Mouse (Mus musculus) mouse trophoblast stem cell (cell line): ENCODE measurements at regions not wholly inside any gene's neighbourhood (a gene's known extent, or its start where the extent isn't known, plus 50 kb on each side); places are given as distances from the start of the nearest gene placed in this dataset.
"Not testable (repeated sequence)": the region's sequence is repeated elsewhere in the genome, so short reads cannot be mapped to it uniquely, and the experiment has no call there.

Source experiments
- in situ Hi-C, 2 experiments: fragments of 300-500 bp; cut with MseI, MboI; formaldehyde crosslinking; loops; 2 replicates in 1 of 2; 3 replicates in 1 of 2; pipeline ENCODE4 v1.15.1; 2025

DNA sequence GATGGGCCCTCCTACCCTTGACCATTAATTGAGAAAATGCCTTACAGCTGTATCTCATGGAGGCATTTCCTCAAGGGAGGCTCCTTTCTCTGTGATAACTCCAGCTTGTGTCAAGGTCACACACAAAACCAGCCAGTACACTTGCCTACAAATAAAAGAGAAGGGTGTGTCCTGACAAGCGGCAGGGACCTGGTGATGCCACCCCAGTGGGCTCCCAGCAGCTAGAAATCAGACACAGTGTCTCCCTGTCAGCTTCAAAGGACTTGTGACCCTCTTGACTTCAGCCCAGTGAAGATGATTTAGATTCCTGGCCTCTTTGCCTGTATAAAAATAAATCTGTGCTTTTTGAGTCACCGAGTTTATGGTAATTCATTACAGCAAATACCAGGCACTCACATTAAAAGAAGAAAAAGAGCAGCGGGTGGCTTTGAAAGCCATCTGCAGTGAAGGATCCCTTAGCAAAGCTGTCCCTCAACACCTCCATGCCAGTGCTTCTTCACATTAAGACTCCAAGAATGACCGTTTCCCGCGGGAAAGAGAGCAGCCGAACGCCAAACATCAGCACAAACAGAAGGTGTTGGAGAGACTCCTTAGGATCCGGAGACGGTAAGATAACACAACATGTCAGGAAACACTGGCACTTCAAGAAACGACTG lies 273.5 kb downstream of the Gxylt1 start:
- in situ Hi-C loops = loop anchor here (10.0 kb wide), 1 partner anchor 213 kb away; no protein-coding TSS in a partner anchor

DNA sequence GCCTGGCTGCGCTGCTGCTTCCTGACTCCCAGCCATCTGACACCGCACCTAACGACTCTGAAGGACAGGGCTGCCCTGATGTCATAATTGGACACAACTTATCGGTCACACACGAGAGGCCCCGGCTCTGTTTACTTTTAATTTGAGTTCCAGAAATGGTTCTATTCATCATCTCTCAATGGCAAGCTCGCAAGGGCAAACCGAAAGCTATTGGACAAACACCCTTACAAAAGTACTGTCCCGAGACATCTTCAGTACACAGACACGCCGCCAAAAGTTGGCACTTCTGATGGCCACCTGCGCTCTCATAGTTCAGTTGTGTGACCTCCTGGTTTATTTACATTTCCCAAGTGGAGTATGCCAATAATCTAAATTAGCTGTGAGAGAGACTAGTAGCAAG lies 274.9 kb downstream of the Gxylt1 start:
- in situ Hi-C loops = loop anchor here (10.0 kb wide), 1 partner anchor 215 kb away; no protein-coding TSS in a partner anchor

DNA sequence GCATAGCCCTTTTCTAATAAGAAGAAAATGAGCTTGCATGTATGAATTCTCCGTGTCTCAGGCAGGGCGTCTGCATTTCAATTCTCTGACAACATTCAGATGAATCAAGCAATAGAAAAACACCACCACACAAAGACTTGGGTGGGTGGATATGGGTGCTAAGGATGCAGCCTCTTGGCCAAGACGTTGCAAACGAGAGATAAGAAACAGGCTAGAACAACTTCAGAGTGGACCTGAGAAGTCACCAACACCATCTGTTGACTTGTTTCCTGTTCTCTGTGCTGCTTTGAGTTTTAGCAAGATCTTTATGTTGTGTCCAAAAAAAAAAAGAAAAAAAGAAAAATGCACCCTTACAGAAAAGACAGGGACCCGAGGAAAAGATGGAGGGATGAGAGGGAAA lies 277.0 kb downstream of the Gxylt1 start:
- in situ Hi-C loops = no loop called here

DNA sequence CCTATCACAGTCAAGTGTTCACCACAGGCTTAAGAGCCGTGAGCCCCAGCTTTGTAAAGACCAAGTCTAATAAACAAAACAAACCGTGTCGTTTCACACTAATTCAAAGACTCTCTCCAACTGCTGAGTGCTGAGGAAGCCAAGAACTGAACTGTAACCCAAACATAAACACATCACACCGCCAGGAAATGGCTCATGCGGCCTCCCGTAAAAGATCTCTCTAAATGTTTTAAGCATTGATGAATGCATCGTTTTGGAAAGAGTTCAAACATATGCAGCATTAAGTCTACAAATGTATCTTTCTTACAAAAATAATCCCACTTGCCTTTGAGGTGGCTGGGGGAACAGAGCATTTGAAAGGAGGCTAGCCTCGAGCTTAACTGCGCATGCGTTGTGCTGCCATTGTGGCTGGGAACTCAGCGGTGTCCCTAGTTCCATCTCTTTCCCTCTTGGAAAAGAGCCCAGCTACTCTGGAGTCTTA lies 280.7 kb downstream of the Gxylt1 start:
- in situ Hi-C loops = no loop called here

DNA sequence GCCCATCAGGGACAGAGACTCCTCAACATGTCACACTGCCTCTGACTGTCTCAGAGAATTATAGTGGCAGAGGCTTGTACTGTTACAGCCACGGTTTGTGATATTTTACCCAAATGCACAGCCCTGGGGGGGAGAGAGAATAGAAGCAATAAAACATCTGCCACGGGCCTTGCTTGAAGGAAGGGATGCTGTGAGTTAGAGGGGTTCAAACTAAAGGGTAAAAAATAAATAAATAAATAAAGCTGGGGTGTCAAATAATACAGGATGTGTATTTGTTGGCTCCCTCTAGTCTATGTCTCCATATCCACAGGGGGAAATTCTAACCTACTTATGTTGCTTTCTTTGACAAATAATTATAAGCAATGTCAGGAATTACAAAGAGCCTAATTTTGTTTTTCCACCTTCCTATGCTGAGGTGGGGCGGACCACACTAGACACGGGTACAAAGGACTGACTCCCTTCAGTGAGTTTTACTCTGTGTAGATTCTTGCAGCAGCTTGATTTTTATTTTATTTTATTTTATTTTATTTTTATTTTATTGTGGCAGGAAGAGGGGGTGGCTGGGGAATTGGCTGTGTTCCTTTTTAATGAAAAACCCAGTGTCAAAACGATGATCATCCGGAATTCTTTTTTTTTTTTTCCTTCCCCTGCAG lies 281.3 kb downstream of the Gxylt1 start:
- in situ Hi-C loops = no loop called here

DNA sequence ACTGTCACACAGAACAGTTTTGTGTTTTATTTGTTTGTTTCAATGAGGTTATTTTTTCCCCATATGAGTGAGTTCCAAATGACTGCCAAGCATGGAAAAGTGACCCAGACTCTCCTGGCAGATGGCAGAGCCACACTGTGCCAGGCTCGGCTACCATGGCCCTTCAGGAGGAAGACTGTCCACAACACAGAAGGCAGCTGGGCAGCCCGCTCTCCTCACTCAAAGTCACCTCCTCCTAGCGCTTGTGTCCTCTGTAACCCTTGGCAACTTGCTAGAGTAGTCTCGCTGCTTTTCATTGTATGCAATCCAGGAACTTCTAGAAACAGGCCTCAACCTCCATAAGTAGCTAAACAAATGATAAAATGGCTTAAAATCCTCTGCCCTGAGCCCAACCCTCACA lies 299.2 kb downstream of the Gxylt1 start:
- in situ Hi-C loops = no loop called here

DNA sequence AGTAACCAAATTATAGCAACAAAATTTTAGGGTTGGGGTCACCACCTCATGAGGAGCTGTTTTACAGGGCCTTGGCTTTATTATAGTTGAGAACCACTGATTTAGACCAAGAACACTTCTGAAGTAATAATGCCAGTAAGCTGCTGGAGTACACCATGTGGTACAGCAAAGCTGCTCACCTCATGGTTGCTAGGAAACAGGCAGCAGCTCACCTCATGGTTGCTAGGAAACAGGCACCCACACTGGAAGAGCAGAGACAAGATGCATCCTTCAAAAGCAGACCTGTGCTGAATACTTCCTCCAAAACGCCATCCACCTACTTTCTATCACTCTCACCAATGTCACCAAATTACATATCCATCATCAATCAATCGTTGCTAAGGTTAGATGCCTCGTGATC lies 300.0 kb downstream of the Gxylt1 start:
- in situ Hi-C loops = no loop called here

DNA sequence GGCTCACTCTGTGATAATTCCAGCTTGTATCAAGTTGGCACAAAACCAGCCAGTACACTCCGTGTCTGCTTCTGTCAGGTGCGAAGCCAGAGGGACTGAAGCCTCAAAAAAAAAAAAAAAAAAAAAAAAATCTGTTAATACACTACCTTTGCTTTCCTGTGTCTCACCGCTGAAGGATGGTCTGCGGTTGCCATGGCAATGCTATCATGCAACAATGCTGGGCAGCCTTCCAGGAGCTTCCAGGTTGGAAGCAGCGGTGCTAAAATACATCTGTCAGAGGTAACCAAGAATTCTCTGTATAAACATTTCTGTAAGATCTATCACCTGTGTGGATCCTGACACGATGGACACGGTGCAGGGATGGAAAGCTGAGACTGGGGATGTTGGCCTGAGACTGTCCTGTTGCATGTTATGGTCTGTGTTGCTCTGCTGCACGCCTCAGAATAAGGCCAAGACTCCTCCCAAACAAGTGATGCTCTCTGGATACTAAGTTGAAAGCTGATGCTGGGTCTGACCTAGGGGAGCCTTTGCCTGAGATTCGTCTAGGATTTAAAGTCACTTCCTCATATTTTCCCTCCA lies 301.2 kb downstream of the Gxylt1 start:
- in situ Hi-C loops = no loop called here

DNA sequence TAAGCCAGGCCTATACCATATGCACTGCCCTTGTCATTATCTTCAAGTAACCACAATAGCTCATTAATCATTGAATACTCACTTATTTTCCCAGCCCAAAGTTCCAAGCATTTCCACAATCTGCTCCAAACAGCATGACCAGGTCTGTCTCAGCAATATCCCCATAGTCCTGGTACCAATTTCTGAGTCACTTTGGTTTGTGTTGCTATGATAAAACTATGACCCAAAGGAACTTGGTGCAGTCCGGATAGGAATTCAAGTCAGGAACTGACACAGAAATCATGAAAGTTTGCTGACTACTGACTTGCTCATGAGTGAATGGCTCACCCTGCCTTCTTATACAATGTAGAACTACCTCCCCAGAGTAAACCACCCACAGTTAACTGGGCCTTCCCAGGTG lies 309.4 kb downstream of the Gxylt1 start:
- in situ Hi-C loops = no loop called here

DNA sequence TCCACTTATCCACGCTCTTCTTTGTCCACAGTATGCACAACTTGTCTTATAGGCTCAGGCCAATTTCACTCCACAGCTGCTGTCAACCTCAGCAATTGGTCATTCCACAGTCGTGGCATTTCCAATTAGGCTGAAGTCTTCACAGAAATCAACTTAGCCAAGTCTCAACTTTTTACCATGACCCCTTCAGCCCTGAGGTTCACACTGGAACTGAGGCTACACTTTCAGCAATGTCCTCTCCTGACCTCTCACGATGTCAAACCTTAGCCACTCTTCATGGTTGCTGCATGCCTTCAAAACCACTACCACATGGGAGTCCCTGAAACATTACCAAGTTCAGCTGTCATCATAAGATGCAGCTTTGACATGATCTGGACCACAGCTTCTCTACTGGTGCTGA lies 310.1 kb downstream of the Gxylt1 start:
- in situ Hi-C loops = no loop called here

DNA sequence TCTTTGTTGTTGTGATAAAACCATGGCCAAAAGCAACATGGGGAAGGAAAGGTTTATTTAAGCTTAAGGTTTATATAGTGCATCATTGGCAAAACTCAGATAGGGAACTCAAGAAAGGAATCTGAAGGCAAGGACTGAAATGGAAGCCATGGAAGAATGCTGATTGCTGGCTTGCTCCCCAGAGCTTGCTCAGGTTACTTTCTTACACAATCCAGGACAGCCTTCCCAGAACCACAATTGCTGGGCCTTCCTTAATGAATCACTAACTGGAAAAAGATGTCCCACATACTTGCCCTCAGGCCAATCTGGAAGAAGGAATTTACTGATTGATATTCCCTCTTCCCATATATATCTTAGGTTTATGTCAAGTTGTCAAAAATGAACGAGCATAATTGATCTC lies 310.8 kb downstream of the Gxylt1 start:
- in situ Hi-C loops = no loop called here

DNA sequence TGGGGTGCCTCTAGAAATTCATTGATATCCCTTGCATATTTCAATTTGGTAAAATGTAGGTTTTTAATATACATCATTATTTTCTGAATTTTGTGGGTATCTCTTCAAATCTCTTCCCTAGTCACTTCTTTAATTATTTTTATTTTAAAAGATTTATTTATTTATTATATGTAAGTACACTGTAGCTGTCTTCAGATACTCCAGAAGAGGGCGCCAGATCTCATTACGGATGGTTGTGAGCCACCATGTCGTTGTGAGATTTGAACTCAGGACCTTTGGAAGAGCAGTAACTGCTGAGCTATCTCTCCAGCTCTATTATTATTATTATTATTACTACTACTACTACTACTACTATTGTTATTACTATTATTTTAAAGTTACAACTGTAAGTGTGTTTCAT lies 324.1 kb downstream of the Gxylt1 start:
- in situ Hi-C loops = not testable (repeated sequence)

DNA sequence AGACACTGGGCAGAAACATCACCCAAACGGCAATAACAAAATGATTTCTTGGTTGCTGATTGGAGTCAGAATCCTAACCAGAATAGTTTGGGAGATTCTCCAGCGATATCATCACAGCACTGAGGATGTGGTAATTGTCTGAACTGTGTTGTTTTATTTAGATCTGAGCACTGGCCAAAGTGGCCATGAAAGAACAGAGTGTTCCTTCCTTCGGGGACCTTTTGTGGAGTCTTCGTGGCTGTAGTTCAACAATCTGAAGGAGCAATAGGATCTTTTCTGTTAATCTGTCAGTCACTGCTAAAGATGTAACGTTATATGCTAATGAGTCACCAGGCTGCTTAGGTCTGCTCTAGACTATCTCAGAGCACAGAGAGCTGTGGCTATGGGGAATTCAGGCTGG lies 328.8 kb downstream of the Gxylt1 start:
- in situ Hi-C loops = no loop called here

DNA sequence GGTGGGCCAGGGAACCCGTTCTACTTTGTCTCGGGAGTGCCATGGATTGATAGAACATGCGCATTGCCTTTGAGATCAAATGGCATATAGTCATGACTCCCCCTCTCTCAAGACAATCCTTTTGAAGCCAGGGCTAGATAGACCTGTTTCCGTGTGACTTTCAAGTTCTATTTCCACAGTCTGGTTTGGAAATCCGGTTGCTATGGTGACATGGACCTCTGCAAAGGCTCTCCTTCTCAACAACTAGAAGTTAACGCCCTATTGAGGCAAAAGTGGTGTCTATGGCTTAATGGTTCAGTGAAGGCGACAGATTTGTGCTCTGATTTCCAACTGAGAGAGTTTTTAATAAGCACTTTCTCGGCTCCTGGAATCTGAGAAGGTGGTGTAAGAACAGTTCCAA lies 371.2 kb downstream of the Gxylt1 start:
- in situ Hi-C loops = no loop called here

DNA sequence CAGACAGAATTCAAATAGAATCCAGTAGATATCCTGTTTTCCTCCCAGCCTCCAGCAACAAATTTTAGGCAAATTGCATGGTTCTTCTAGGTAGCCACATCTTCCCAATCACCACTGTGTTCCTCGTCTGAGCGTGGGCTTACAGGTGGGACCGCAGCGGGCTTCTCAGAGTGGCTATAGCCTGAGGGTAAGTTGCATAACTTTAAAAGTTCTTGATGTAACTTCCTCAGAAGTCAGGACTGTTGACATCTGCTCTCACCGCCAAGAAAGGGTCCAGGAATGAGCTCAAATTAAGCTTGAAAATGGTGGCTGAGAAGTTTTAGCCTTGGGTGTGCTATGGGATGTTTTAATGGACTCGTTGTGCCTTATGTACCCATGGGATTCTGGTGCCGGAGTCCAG lies 377.7 kb downstream of the Gxylt1 start:
- in situ Hi-C loops = no loop called here

DNA sequence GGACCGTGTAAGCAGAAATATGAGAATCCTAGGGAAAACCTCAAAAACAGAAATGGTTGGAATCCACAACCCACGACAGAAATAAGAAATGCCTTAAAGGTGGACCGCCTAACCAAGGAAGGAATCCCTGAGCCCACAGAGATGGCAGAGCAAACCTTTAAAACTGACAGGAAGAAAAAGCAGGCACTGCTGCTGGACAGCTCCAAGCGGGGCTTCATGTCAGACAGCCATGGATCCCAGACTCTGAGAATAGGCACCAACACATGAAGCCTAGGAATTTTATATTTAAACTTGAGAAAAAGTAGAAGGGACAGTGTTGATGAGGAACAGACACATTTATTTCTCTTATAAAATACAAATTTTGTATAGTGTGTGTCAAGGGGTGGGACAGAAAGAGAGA lies 379.1 kb downstream of the Gxylt1 start:
- in situ Hi-C loops = no loop called here

DNA sequence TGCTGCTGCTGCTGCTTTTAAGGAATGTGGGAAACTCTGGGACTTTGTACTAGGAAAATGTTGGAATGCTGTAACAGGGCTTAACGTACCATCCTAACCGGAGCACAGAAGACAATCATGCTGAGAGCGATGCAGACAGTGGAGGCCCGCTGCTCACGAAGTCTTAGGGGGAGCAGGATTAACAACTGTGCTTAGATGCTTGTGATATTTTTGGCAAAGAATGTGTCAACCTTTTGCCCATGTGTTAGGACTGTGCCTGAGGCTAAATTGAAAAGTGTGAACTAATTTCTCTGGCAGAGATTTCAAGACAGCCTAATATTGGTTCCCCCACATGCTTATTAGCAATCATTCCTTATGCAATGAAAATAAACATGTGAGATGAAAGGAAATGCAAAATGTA lies 398.5 kb downstream of the Gxylt1 start:
- in situ Hi-C loops = no loop called here

DNA sequence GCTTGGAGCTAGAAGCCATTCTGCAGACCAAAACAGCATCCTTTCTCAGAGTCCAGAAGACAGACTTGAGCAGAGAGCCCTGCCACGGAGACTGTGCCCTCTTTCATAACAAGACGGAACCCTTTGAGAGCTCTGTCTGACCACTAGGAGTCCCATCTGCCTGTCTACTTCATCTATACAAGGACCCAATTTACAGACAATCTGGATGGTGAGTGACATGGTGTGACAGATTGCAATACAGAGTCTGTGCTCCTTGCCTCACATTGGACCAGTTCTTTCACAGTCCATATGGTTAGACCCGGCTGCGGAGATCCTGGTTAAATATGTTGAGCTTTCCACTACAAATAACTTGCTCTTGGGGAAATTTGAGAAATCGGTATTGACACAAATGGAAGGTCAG lies 410.9 kb downstream of the Gxylt1 start:
- in situ Hi-C loops = no loop called here

DNA sequence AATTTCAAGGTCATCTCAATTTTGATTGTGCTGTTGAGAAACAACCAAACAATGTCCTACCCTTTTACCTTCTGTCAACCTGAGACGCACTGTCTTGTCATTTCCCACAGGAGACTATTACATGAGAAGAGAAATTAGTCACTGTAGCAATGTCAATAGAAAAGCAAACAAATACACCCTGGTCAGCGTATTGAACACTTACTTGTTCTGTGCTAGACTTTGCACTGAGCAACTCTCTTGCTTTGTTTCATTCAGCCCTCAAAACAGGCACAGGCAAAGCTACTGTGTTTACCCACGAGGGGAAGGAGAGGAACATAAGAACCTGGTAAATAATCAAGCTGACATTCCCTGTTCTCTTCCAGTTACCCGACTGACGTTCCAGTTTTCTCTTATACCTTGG lies 424.1 kb downstream of the Gxylt1 start:
- in situ Hi-C loops = no loop called here

DNA sequence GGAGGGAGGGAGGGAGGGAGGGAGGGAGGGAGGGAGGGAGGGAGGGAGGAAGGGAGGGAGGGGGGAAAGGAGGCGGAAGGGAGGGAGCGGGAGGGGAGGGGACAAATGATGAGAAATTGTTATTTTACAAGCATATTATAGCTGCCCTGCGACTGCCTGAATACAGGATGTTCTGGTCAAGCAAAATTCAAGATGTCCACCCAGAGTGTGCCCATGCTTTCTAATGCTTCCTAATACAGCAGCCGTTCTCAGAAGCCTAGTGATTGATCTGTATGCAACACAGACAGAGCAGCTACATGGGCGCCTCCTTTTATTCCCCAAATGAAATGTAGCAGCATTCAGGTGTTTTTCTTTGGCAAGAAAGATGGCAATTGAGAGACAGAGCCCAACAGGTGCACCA lies 434.9 kb downstream of the Gxylt1 start:
- in situ Hi-C loops = no loop called here

DNA sequence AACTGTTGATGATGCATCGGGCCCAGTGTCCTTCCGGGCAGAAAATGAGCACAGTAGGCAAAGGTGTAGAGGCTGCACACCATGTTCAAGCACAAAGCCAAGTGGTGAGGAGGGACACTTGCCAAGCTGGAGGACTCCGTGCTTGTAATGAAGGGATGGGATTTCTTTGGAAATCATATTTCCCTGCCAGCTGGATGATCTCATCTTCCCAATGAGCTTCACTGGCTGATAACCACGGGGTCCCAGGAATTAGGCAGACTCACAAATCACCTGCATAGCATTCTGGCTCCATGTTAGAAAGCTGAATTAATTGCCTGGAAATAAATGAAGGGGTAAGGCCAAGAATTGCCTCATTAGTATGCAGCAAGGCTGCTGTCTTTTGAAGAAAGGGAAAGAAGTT lies 435.4 kb downstream of the Gxylt1 start:
- in situ Hi-C loops = no loop called here

DNA sequence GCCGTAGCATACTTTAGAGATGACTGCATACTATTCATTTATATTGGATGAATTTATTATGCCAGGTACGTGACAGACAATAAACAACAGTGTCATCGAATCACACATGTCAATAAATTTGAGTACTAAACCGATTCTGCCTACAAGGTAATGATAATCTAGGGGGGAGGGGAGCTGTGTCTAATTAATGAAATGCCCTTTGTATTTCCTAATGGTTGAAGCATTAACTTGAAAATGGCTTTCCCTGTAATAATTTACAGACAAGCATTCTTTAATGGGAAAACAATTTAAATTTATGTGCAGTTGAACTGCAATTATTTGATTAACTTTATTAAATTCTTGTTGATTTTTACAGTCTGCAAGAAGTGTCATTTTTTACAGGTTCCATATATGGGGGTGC lies 429.5 kb downstream of the Pdzrn4 start:
- in situ Hi-C loops = no loop called here
